Mouse (Mus musculus): ENCODE measurements around the gene Cybc1. TPM values are rescaled to one million over a fixed set of nuclear protein-coding genes. Genes with fewer than 3 reads are reported as not detected.
A peak's percentile ranks its signal among the peaks of the same experiment; 100 is the strongest.

Gene Cybc1
- polyA plus RNA-seq (2015; fragmentation: Nextera tagmentation; extraction: Ambion mirVana): 38.4 and 41.4 TPM in 2 replicates

- Histone ChIP-seq H3K27me3 (replicated peaks) (no peaks in the 10 kb centered on the region), H3K4me3 (peak within 1 kb of the TSS; percentile 68), H3K9me3 (no peaks in the 10 kb centered on the region), H3K9ac (peak within 1 kb of the TSS; percentile 72), H3K4me2 (peak within 1 kb of the TSS; percentile 84), H3K27ac (peak within 1 kb of the TSS; percentile 72), H3K4me1 (peaks cover 24% of the 10 kb centered on the region), H3K36me3 (replicated peaks) (0 out of 2 replicates have a peak, but pooled peaks cover 7% of the 10 kb centered on the region)
- under 1% methylated on average over 23 of the region's 23 CpGs for WGBS
- ATAC-seq (replicated peaks): peak; percentile 89
Observed at GRCm38 (mm10) chr11:121229018-121229439, at the start of gene Cybc1. Gene Cybc1 (minus strand): TSS chr11:121229322.

- H3K27me3 ChIP-seq (replicated peaks): no peaks in the 10 kb centered on the region
- no peak overlapping the region for H3K9ac ChIP-seq
- no peak overlapping the region for H3K27ac ChIP-seq
- H3K4me3 ChIP-seq: no peak overlapping the region
- H3K4me2 ChIP-seq: no peak overlapping the region
- peaks cover 15% of the 10 kb centered on the region; the same call in 1 of the 2 replicates for H3K4me1 ChIP-seq
- ATAC-seq (replicated peaks): no peak
- no peaks in the 10 kb centered on the region for H3K9me3 ChIP-seq
- 91% methylated on average over 3 of the region's 3 CpGs for WGBS
- no peaks in the 10 kb centered on the region for H3K36me3 ChIP-seq (replicated peaks)
Observed at GRCm38 (mm10) chr11:121278011-121278410, 48.9 kb upstream of the Cybc1 start.

GRCm38 (mm10) chr11:121277516-121277915 is 48.4 kb upstream of the Cybc1 start:
- no peak for ATAC-seq (replicated peaks)
- WGBS: 94% methylated on average over 8 of the region's 8 CpGs

GRCm38 (mm10) chr11:121261074-121261473 is 32.0 kb upstream of the Cybc1 start:
- H3K27me3 ChIP-seq (replicated peaks): no peaks in the 10 kb centered on the region
- H3K9me3 ChIP-seq: no peaks in the 10 kb centered on the region
- H3K36me3 ChIP-seq (replicated peaks): peaks cover 14% of the 10 kb centered on the region; the same call in 1 of the 2 replicates
- H3K4me1 ChIP-seq: peaks cover 34% of the 10 kb centered on the region
- peak overlapping the region; percentile 79 for H3K4me3 ChIP-seq
- no peak overlapping the region for H3K27ac ChIP-seq
- peak overlapping the region; percentile 93 for H3K9ac ChIP-seq
- H3K4me2 ChIP-seq: peak overlapping the region; percentile 91
- no peak for ATAC-seq (replicated peaks)
- WGBS: 51% methylated on average over 2 of the region's 2 CpGs

More at GRCm38 (mm10) chr11:121277516-121277915, 48.4 kb upstream of the Cybc1 start:
- Histone ChIP-seq H3K4me3 (no peak overlapping the region), H3K9ac (no peak overlapping the region), H3K4me1 (peaks cover 13% of the 10 kb centered on the region; the same call in 1 of the 2 replicates), H3K27ac (no peak overlapping the region), H3K4me2 (no peak overlapping the region), H3K9me3 (no peaks in the 10 kb centered on the region), H3K27me3 (replicated peaks) (no peaks in the 10 kb centered on the region), H3K36me3 (replicated peaks) (no peaks in the 10 kb centered on the region)

GRCm38 (mm10) chr11:121260211-121260906 is 31.2 kb upstream of the Cybc1 start:
- Histone ChIP-seq H3K9me3 (no peaks in the 10 kb centered on the region), H3K4me1 (peaks cover 34% of the 10 kb centered on the region), H3K27ac (peak overlapping the region; percentile 96), H3K4me3 (peak overlapping the region; percentile 79), H3K36me3 (replicated peaks) (peaks cover 10% of the 10 kb centered on the region; the same call in 1 of the 2 replicates), H3K9ac (peak overlapping the region; percentile 93), H3K27me3 (replicated peaks) (no peaks in the 10 kb centered on the region), H3K4me2 (peak overlapping the region; percentile 91)
- under 1% methylated on average over 51 of the region's 60 CpGs for WGBS
- peak; percentile 24 for ATAC-seq (replicated peaks)

GRCm38 (mm10) chr11:121259160-121260100 is 30.3 kb upstream of the Cybc1 start, which contains the start of gene Foxk2:
Gene Foxk2 (plus strand): TSS chr11:121259990.
- Histone ChIP-seq H3K4me1 (peaks cover 34% of the 10 kb centered on the region), H3K9ac (peak within 1 kb of the TSS; percentile 93), H3K4me3 (peak within 1 kb of the TSS; percentile 79), H3K36me3 (replicated peaks) (peaks cover 19% of the 10 kb centered on the region), H3K4me2 (peak within 1 kb of the TSS; percentile 91), H3K27ac (peak within 1 kb of the TSS; percentile 96), H3K27me3 (replicated peaks) (no peaks in the 10 kb centered on the region), H3K9me3 (no peaks in the 10 kb centered on the region)
- WGBS: under 1% methylated on average over 90 of the region's 91 CpGs
- ATAC-seq (replicated peaks): peak; percentile 98

- Histone ChIP-seq H3K4me3 (no peak overlapping the region), H3K4me1 (no peaks in the 10 kb centered on the region), H3K27ac (no peak overlapping the region), H3K36me3 (replicated peaks) (peaks cover 84% of the 10 kb centered on the region), H3K4me2 (no peak overlapping the region), H3K9ac (no peak overlapping the region), H3K9me3 (no peaks in the 10 kb centered on the region), H3K27me3 (replicated peaks) (no peaks in the 10 kb centered on the region)
- no peak for ATAC-seq (replicated peaks)
- 90% methylated on average over 8 of the region's 8 CpGs for WGBS
Observed at GRCm38 (mm10) chr11:121250196-121250595, 21.1 kb upstream of the Cybc1 start.

- H3K36me3 ChIP-seq (replicated peaks): peaks cover 15% of the 10 kb centered on the region
- H3K4me2 ChIP-seq: no peak overlapping the region; the same call in 1 of the 2 replicates
- no peak overlapping the region for H3K4me3 ChIP-seq
Observed at GRCm38 (mm10) chr11:121239669-121240068, 10.5 kb upstream of the Cybc1 start.

GRCm38 (mm10) chr11:121237345-121238128 is 8.4 kb upstream of the Cybc1 start:
- 3% methylated on average over 28 of the region's 28 CpGs for WGBS
- Histone ChIP-seq H3K4me1 (peaks cover 41% of the 10 kb centered on the region), H3K36me3 (replicated peaks) (no peaks in the 10 kb centered on the region; the same call in 1 of the 2 replicates), H3K9me3 (no peaks in the 10 kb centered on the region), H3K9ac (peak overlapping the region; percentile 81), H3K4me2 (peak overlapping the region; percentile 56), H3K4me3 (peak overlapping the region; percentile 61), H3K27ac (peak overlapping the region; percentile 99), H3K27me3 (replicated peaks) (no peaks in the 10 kb centered on the region)
- peak; percentile 30 for ATAC-seq (replicated peaks)

More at GRCm38 (mm10) chr11:121239669-121240068, 10.5 kb upstream of the Cybc1 start:
- WGBS: 94% methylated on average over 2 of the region's 2 CpGs
- Histone ChIP-seq H3K27me3 (replicated peaks) (no peaks in the 10 kb centered on the region), H3K9ac (no peak overlapping the region), H3K4me1 (peaks cover 41% of the 10 kb centered on the region), H3K27ac (no peak overlapping the region), H3K9me3 (no peaks in the 10 kb centered on the region)
- no peak for ATAC-seq (replicated peaks)

GRCm38 (mm10) chr11:121236564-121237344 is 7.6 kb upstream of the Cybc1 start, which contains the start of gene Narf:
Gene Narf (plus strand): TSS chr11:121237253.
- Histone ChIP-seq H3K4me3 (peak within 1 kb of the TSS; percentile 61), H3K4me1 (peaks cover 41% of the 10 kb centered on the region), H3K27me3 (replicated peaks) (no peaks in the 10 kb centered on the region), H3K27ac (peak within 1 kb of the TSS; percentile 99), H3K9ac (peak within 1 kb of the TSS; percentile 81), H3K9me3 (no peaks in the 10 kb centered on the region), H3K4me2 (peak within 1 kb of the TSS; percentile 56), H3K36me3 (replicated peaks) (no peaks in the 10 kb centered on the region)
- ATAC-seq (replicated peaks): peak; percentile 99
- under 1% methylated on average over 50 of the region's 50 CpGs for WGBS
